Mouse (Mus musculus): ENCODE measurements around the gene Ppa2. TPM values are rescaled to one million over a fixed set of nuclear protein-coding genes. Genes with fewer than 3 reads are reported as not detected.

Ppa2 gene
- polyA plus RNA-seq (2014; fragmentation: Nextera tagmentation; extraction: Ambion mirVana) = 98.5 and 105 TPM in 2 replicates

- Histone ChIP-seq H3K4me3 (ENCODE audit: low read depth, low read length) (peak within 1 kb of the TSS; percentile 74), H3K27me3 (ENCODE audit: control insufficient read depth, insufficient read depth, low read length) (no peaks in the 10 kb centered on the region), H3K4me2 (peak within 1 kb of the TSS; percentile 63), H3K36me3 (ENCODE audit: control insufficient read depth, insufficient read depth, low read length) (no peaks in the 10 kb centered on the region), H3K9ac (ENCODE audit: low read depth, low read length) (peak within 1 kb of the TSS; percentile 94), H3K9me3 (replicated peaks; ENCODE audit: control insufficient read depth, low read length) (peaks cover 3% of the 10 kb centered on the region; the same call in 1 of the 2 replicates), H3K4me1 (ENCODE audit: control insufficient read depth, insufficient read depth, low read length) (no peaks in the 10 kb centered on the region; the same call in 1 of the 2 replicates), H3K27ac (ENCODE audit: low read depth, low read length) (peak within 1 kb of the TSS; percentile 97)
- under 1% methylated on average over 85 of the region's 95 CpGs for WGBS (ENCODE audit: insufficient replicate concordance)
- peak; percentile 92 for ATAC-seq (replicated peaks; ENCODE audit: insufficient number of reproducible peaks, low FRiP score, low TSS enrichment)
Measured at GRCm38 (mm10) chr3:133309954-133310808, at the start of gene Ppa2. Ppa2 (plus strand) TSS chr3:133310110.

DNA sequence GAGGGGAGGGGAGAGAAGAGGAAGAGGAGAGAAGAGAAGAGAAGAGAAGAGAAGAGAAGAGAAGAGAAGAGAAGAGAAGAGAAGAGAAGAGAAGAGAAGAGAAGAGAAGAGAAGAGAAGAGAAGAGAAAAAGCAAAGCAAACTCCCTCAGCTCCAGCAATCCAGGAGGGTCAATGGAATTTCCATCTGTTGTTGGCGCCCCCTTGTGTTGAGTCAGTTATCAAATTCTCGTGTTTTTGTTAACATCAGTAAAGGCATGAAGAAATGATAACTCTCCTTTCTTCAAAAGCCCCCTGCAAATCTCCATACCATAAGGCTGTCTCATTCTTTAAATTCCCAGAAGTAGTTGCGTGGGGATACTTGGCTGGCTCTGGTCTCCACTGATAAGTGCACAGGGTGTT is 38.0 kb upstream of the Ppa2 start:
- H3K4me2 ChIP-seq = no peak overlapping the region
- H3K27me3 ChIP-seq (ENCODE audit: control insufficient read depth, insufficient read depth, low read length) = no peaks in the 10 kb centered on the region
- H3K9ac ChIP-seq (ENCODE audit: low read depth, low read length) = no peak overlapping the region
- no peak overlapping the region for H3K4me3 ChIP-seq (ENCODE audit: low read depth, low read length)
- 10% methylated on average over 3 of the region's 3 CpGs for WGBS (ENCODE audit: insufficient replicate concordance)
- no peak for ATAC-seq (replicated peaks; ENCODE audit: insufficient number of reproducible peaks, low FRiP score, low TSS enrichment)
- no peaks in the 10 kb centered on the region for H3K36me3 ChIP-seq (ENCODE audit: control insufficient read depth, insufficient read depth, low read length)
- no peak overlapping the region for H3K27ac ChIP-seq (ENCODE audit: low read depth, low read length)
- H3K9me3 ChIP-seq (replicated peaks; ENCODE audit: control insufficient read depth, low read length) = no peaks in the 10 kb centered on the region
- no peaks in the 10 kb centered on the region for H3K4me1 ChIP-seq (ENCODE audit: control insufficient read depth, insufficient read depth, low read length)

GRCm38 (mm10) chr3:133284587-133284986 is 25.3 kb upstream of the Ppa2 start:
- peak overlapping the region; percentile 70 for H3K27ac ChIP-seq (ENCODE audit: low read depth, low read length)
- WGBS (ENCODE audit: insufficient replicate concordance) = 41% methylated on average over 5 of the region's 5 CpGs
- no peak overlapping the region for H3K4me3 ChIP-seq (ENCODE audit: low read depth, low read length)
- no peak; the same call in 1 of the 2 replicates for ATAC-seq (replicated peaks; ENCODE audit: insufficient number of reproducible peaks, low FRiP score, low TSS enrichment)
- H3K4me1 ChIP-seq (ENCODE audit: control insufficient read depth, insufficient read depth, low read length) = no peaks in the 10 kb centered on the region
- no peaks in the 10 kb centered on the region for H3K9me3 ChIP-seq (replicated peaks; ENCODE audit: control insufficient read depth, low read length)
- H3K36me3 ChIP-seq (ENCODE audit: control insufficient read depth, insufficient read depth, low read length) = no peaks in the 10 kb centered on the region
- H3K9ac ChIP-seq (ENCODE audit: low read depth, low read length) = no peak overlapping the region
- H3K27me3 ChIP-seq (ENCODE audit: control insufficient read depth, insufficient read depth, low read length) = no peaks in the 10 kb centered on the region
- no peak overlapping the region for H3K4me2 ChIP-seq

DNA sequence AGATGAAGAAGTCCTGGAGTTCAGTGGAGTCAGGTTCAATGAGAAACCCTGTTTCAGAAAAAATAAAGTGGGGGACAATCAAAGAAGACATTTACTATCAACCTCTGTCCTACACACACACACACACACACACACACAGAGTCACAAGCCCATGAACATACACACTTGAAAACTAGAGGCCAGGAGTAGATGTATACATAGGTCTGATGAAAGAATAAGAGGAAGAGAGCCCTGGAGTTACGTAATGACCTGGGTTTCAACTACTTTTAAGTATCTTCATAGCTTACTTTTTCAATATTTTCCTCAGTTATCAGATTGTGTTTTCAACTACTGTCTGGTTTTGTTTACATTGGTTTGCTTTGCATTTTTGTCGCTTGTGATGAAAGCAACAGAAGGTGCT is 21.1 kb upstream of the Ppa2 start:
- no peak overlapping the region for H3K9ac ChIP-seq (ENCODE audit: low read depth, low read length)
- H3K4me2 ChIP-seq = no peak overlapping the region
- H3K4me1 ChIP-seq (ENCODE audit: control insufficient read depth, insufficient read depth, low read length) = no peaks in the 10 kb centered on the region
- 70% methylated on average over 2 of the region's 2 CpGs for WGBS (ENCODE audit: insufficient replicate concordance)
- no peaks in the 10 kb centered on the region for H3K9me3 ChIP-seq (replicated peaks; ENCODE audit: control insufficient read depth, low read length)
- H3K27ac ChIP-seq (ENCODE audit: low read depth, low read length) = no peak overlapping the region
- H3K27me3 ChIP-seq (ENCODE audit: control insufficient read depth, insufficient read depth, low read length) = no peaks in the 10 kb centered on the region
- no peaks in the 10 kb centered on the region for H3K36me3 ChIP-seq (ENCODE audit: control insufficient read depth, insufficient read depth, low read length)
- H3K4me3 ChIP-seq (ENCODE audit: low read depth, low read length) = no peak overlapping the region
- no peak for ATAC-seq (replicated peaks; ENCODE audit: insufficient number of reproducible peaks, low FRiP score, low TSS enrichment)

DNA sequence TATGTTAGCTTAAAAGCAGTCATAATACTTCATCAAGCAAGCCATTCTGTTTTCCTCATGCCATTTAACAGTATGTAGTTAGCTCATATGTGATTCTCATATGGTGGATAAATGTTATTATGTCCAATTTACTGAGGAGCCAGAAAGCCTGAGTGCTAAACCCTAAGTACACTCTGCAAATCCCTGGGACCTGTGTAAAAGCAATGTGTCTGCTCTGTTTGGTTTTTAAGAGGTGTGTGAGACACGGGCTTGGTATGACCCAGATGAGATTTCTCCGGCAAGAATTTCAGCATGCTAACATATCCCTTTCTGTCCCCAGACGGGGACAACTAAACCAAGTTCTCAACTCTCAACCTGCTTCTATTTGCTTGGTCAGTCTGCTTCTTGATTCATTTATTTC is 5.6 kb upstream of the Ppa2 start:
- H3K27ac ChIP-seq (ENCODE audit: low read depth, low read length) = no peak overlapping the region
- H3K4me3 ChIP-seq (ENCODE audit: low read depth, low read length) = no peak overlapping the region
- no peak overlapping the region for H3K9ac ChIP-seq (ENCODE audit: low read depth, low read length)
- H3K36me3 ChIP-seq (ENCODE audit: control insufficient read depth, insufficient read depth, low read length) = no peaks in the 10 kb centered on the region
- WGBS (ENCODE audit: insufficient replicate concordance) = 86% methylated on average over 3 of the region's 3 CpGs
- ATAC-seq (replicated peaks; ENCODE audit: insufficient number of reproducible peaks, low FRiP score, low TSS enrichment) = no peak
- peaks cover 2% of the 10 kb centered on the region; the same call in 1 of the 2 replicates for H3K9me3 ChIP-seq (replicated peaks; ENCODE audit: control insufficient read depth, low read length)
- no peaks in the 10 kb centered on the region for H3K4me1 ChIP-seq (ENCODE audit: control insufficient read depth, insufficient read depth, low read length)
- H3K4me2 ChIP-seq = no peak overlapping the region
- no peaks in the 10 kb centered on the region for H3K27me3 ChIP-seq (ENCODE audit: control insufficient read depth, insufficient read depth, low read length)

DNA sequence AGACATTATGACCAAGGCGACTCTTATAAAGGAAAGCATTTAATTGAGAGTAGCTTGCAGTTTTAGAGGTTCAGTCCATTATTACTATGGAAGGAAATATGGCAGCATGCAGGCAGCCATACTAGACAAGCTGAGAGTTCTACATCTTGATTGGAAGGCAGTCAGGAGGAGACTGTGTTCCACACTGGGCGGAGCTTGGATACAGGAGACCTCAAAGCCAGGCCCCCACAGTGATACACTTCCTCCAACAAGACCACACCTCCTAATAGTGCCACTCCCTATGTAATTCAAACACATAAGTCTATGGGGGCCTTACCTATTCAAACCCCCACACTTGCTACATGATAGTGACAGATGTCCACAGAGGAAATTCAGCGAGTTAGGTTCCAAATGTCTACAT is 1.5 kb upstream of the Ppa2 start:
- no peak overlapping the region for H3K27ac ChIP-seq (ENCODE audit: low read depth, low read length)
- no peak overlapping the region for H3K4me3 ChIP-seq (ENCODE audit: low read depth, low read length)
- H3K27me3 ChIP-seq (ENCODE audit: control insufficient read depth, insufficient read depth, low read length) = no peaks in the 10 kb centered on the region
- no peak for ATAC-seq (replicated peaks; ENCODE audit: insufficient number of reproducible peaks, low FRiP score, low TSS enrichment)
- no peak overlapping the region for H3K4me2 ChIP-seq
- peaks cover 3% of the 10 kb centered on the region; the same call in 1 of the 2 replicates for H3K9me3 ChIP-seq (replicated peaks; ENCODE audit: control insufficient read depth, low read length)
- no peaks in the 10 kb centered on the region; the same call in 1 of the 2 replicates for H3K4me1 ChIP-seq (ENCODE audit: control insufficient read depth, insufficient read depth, low read length)
- H3K36me3 ChIP-seq (ENCODE audit: control insufficient read depth, insufficient read depth, low read length) = no peaks in the 10 kb centered on the region
- H3K9ac ChIP-seq (ENCODE audit: low read depth, low read length) = no peak overlapping the region
- WGBS (ENCODE audit: insufficient replicate concordance) = 90% methylated on average over 3 of the region's 3 CpGs

GRCm38 (mm10) chr3:133309359-133309758 is 551 bp upstream of the Ppa2 start:
- Histone ChIP-seq H3K9ac (ENCODE audit: low read depth, low read length) (no peak overlapping the region), H3K4me1 (ENCODE audit: control insufficient read depth, insufficient read depth, low read length) (no peaks in the 10 kb centered on the region; the same call in 1 of the 2 replicates), H3K4me2 (no peak overlapping the region), H3K27me3 (ENCODE audit: control insufficient read depth, insufficient read depth, low read length) (no peaks in the 10 kb centered on the region), H3K27ac (ENCODE audit: low read depth, low read length) (no peak overlapping the region), H3K4me3 (ENCODE audit: low read depth, low read length) (no peak overlapping the region; the same call in 1 of the 2 replicates), H3K36me3 (ENCODE audit: control insufficient read depth, insufficient read depth, low read length) (no peaks in the 10 kb centered on the region), H3K9me3 (replicated peaks; ENCODE audit: control insufficient read depth, low read length) (peaks cover 3% of the 10 kb centered on the region; the same call in 1 of the 2 replicates)
- WGBS (ENCODE audit: insufficient replicate concordance) = 93% methylated on average over 7 of the region's 7 CpGs
- no peak for ATAC-seq (replicated peaks; ENCODE audit: insufficient number of reproducible peaks, low FRiP score, low TSS enrichment)

DNA sequence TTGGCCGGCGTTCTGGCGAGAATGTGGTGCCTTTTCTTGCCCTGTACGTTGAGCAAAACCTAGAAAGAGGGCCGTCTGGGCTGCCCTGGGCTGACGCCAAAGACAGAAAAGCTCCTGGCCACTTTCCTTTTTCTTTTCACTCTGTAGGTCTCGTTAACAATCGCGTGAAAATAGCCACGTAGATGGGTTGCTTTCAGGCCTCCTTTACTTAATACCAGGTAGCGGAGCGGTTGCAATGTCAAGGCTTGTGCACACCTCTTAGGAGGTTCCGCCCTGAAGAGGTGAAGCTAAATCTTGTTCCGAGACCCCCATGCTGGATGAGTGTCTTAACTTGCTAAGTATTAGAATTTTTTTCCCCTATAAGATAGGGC is 884 bp downstream of the Ppa2 start:
- Histone ChIP-seq H3K4me2 (peak overlapping the region; percentile 63), H3K9ac (ENCODE audit: low read depth, low read length) (peak overlapping the region; percentile 94), H3K4me1 (ENCODE audit: control insufficient read depth, insufficient read depth, low read length) (no peaks in the 10 kb centered on the region; the same call in 1 of the 2 replicates), H3K27ac (ENCODE audit: low read depth, low read length) (peak overlapping the region; percentile 97), H3K9me3 (replicated peaks; ENCODE audit: control insufficient read depth, low read length) (peaks cover 3% of the 10 kb centered on the region; the same call in 1 of the 2 replicates), H3K36me3 (ENCODE audit: control insufficient read depth, insufficient read depth, low read length) (no peaks in the 10 kb centered on the region), H3K27me3 (ENCODE audit: control insufficient read depth, insufficient read depth, low read length) (no peaks in the 10 kb centered on the region), H3K4me3 (ENCODE audit: low read depth, low read length) (peak overlapping the region; percentile 74)
- WGBS (ENCODE audit: insufficient replicate concordance) = 19% methylated on average over 14 of the region's 14 CpGs
- 0 out of 2 replicates have a peak, but pooled peaks have one; percentile 27 for ATAC-seq (replicated peaks; ENCODE audit: insufficient number of reproducible peaks, low FRiP score, low TSS enrichment)
